Mouse (Mus musculus) MEL (cell line): ENCODE results near the gene Hddc2. TPM values are rescaled to one million over a fixed set of nuclear protein-coding genes. Genes with fewer than 3 reads are reported as not detected.
A peak's percentile ranks its signal among the peaks of the same experiment; 100 is the strongest.

Experiments
- DNase-seq: peaks from one replicate; pipeline ENCODE4 v3.0.0; 2011; ENCODE audit warnings: low read depth, low spot score
- H3K27ac ChIP-seq: 2 replicates; pipeline ENCODE4 v1.5.1; 2012; ENCODE audit warnings: low read depth, mild to moderate bottlenecking, control low read depth, low read length, moderate library complexity; ENCODE audit not compliant: control insufficient read depth
- H3K27me3 ChIP-seq, 2 experiments: fragments of 150-350 bp in 1 of 2; sonication (generic) in 1 of 2; 2 replicates each; pipeline ENCODE4 v1.6.1; 2012; ENCODE audit warnings: low read length in 2 of 2, mild to moderate bottlenecking in 2 of 2, improper control_type of control experiment in 1 of 2, moderate library complexity in 1 of 2; ENCODE audit not compliant: insufficient read depth in 2 of 2, control insufficient read depth in 1 of 2
- H3K36me3 ChIP-seq, 2 experiments: 2 replicates each; pipeline ENCODE4 v1.6.1; 2012 to 2014; ENCODE audit warnings: low read length in 2 of 2, improper control_type of control experiment in 1 of 2, inconsistent platforms in 1 of 2, mild to moderate bottlenecking in 1 of 2; ENCODE audit not compliant: insufficient read depth in 2 of 2, control insufficient read depth in 1 of 2
- H3K4me1 ChIP-seq, 2 experiments: fragments of 150-350 bp in 1 of 2; sonication (generic) in 1 of 2; 2 replicates each; pipeline ENCODE4 v1.6.1; 2012; ENCODE audit warnings: low read length in 2 of 2, improper control_type of control experiment in 1 of 2, mild to moderate bottlenecking in 1 of 2; ENCODE audit not compliant: insufficient read depth in 2 of 2, control insufficient read depth in 1 of 2
- H3K4me3 ChIP-seq, 2 experiments: fragments of 150-350 bp in 1 of 2; sonication (generic) in 1 of 2; 2 replicates each; pipeline ENCODE4 v1.5.1; 2012; ENCODE audit warnings: low read depth in 2 of 2, low read length in 2 of 2, mild to moderate bottlenecking in 2 of 2, moderate library complexity in 2 of 2, control low read depth in 1 of 2, improper control_type of control experiment in 1 of 2; ENCODE audit not compliant: control insufficient read depth in 1 of 2, insufficient read depth in 1 of 2
- H3K79me2 ChIP-seq: 2 replicates; pipeline ENCODE4 v1.6.1; 2012; ENCODE audit warnings: mild to moderate bottlenecking, low read length, moderate library complexity; ENCODE audit not compliant: control insufficient read depth, poor library complexity, insufficient read depth
- H3K9ac ChIP-seq: 2 replicates; pipeline ENCODE4 v1.6.1; 2012; ENCODE audit warnings: low read depth, mild to moderate bottlenecking, control low read depth, low read length, moderate library complexity; ENCODE audit not compliant: control insufficient read depth, poor library complexity, severe bottlenecking
- H3K9me3 ChIP-seq: fragments of 150-350 bp; sonication (generic); replicated peaks from 2 replicates; pipeline ENCODE4 v1.6.1; 2012; ENCODE audit warnings: mild to moderate bottlenecking, low read length, improper control_type of control experiment, moderate library complexity; ENCODE audit not compliant: insufficient read depth
- CHD2 ChIP-seq: IDR thresholded peaks from 2 replicates; pipeline ENCODE4 v1.6.1; 2011; ENCODE audit warnings: low read length, improper control_type of control experiment
- CTCF ChIP-seq, 3 experiments: IDR thresholded peaks in 2 of 3; conservative IDR thresholded peaks in 1 of 3; 2 replicates each; pipeline ENCODE4 v1.5.1; 2011 to 2012; ENCODE audit warnings: low read length in 3 of 3, low read depth in 2 of 3, mild to moderate bottlenecking in 2 of 3, improper control_type of control experiment in 1 of 3, inconsistent platforms in 1 of 3, mixed read lengths in 1 of 3, moderate library complexity in 1 of 3; ENCODE audit not compliant: control insufficient read depth in 1 of 3, insufficient read depth in 1 of 3, poor library complexity in 1 of 3, severe bottlenecking in 1 of 3
- ELF1 ChIP-seq: IDR thresholded peaks from 2 replicates; pipeline ENCODE4 v1.6.1; 2014; ENCODE audit warnings: low read depth, mild to moderate bottlenecking, inconsistent platforms, low read length, improper control_type of control experiment, moderate library complexity
- EP300 ChIP-seq, 2 experiments: IDR thresholded peaks; 2 replicates each; pipeline ENCODE4 v1.6.1; 2011; ENCODE audit warnings: improper control_type of control experiment in 2 of 2, low read length in 2 of 2, low read depth in 1 of 2, mild to moderate bottlenecking in 1 of 2
- HCFC1 ChIP-seq: IDR thresholded peaks from 2 replicates; pipeline ENCODE4 v1.6.1; 2012; ENCODE audit warnings: low read depth, mild to moderate bottlenecking, inconsistent platforms, low read length, improper control_type of control experiment, moderate library complexity
- MAX ChIP-seq: IDR thresholded peaks from 2 replicates; pipeline ENCODE4 v1.6.1; 2011; ENCODE audit warnings: low read length, improper control_type of control experiment
- MXI1 ChIP-seq: IDR thresholded peaks from 2 replicates; pipeline ENCODE4 v1.6.1; 2011; ENCODE audit warnings: mild to moderate bottlenecking, low read depth, low read length, improper control_type of control experiment
- MYC ChIP-seq: IDR thresholded peaks from 2 replicates; pipeline ENCODE4 v1.6.1; 2011; ENCODE audit warnings: low read depth, mild to moderate bottlenecking, low read length, improper control_type of control experiment, moderate library complexity
- NELFE ChIP-seq: IDR thresholded peaks from 2 replicates; pipeline ENCODE4 v1.6.1; 2011; ENCODE audit warnings: low read depth, low read length, improper control_type of control experiment
- NRF1 ChIP-seq: IDR thresholded peaks from 2 replicates; pipeline ENCODE4 v1.6.1; 2014; ENCODE audit warnings: low read depth, mild to moderate bottlenecking, inconsistent platforms, low read length, improper control_type of control experiment, moderate library complexity; ENCODE audit not compliant: poor library complexity, insufficient read depth, severe bottlenecking
- POLR2A ChIP-seq, 2 experiments: IDR thresholded peaks; 2 replicates each; pipeline ENCODE4 v1.6.1; 2011 to 2012; ENCODE audit warnings: low read length in 2 of 2, mild to moderate bottlenecking in 2 of 2, control low read depth in 1 of 2, improper control_type of control experiment in 1 of 2, low read depth in 1 of 2, moderate library complexity in 1 of 2; ENCODE audit not compliant: control insufficient read depth in 1 of 2, insufficient read depth in 1 of 2, poor library complexity in 1 of 2
- POLR2AphosphoS2 ChIP-seq: IDR thresholded peaks from 2 replicates; pipeline ENCODE4 v1.6.1; 2011; ENCODE audit warnings: low read length, improper control_type of control experiment
- POLR2AphosphoS5 ChIP-seq: IDR thresholded peaks from 2 replicates; pipeline ENCODE4 v1.6.1; 2012; ENCODE audit warnings: low read depth, borderline replicate concordance, mild to moderate bottlenecking, inconsistent platforms, low read length, moderate library complexity, mixed read lengths
- SIN3A ChIP-seq: IDR thresholded peaks from 2 replicates; pipeline ENCODE4 v1.6.1; 2012; ENCODE audit warnings: low read length, improper control_type of control experiment, inconsistent platforms
- TBP ChIP-seq: IDR thresholded peaks from 2 replicates; pipeline ENCODE4 v1.8.0; 2011; ENCODE audit warnings: low read depth, low read length, improper control_type of control experiment
- UBTF ChIP-seq: IDR thresholded peaks from 2 replicates; pipeline ENCODE4 v1.6.1; 2012; ENCODE audit warnings: low read depth, mild to moderate bottlenecking, inconsistent platforms, low read length, improper control_type of control experiment, moderate library complexity, borderline replicate concordance; ENCODE audit not compliant: insufficient read depth
- USF2 ChIP-seq, 2 experiments: IDR thresholded peaks; 2 replicates each; pipeline ENCODE4 v1.6.1; 2011 to 2012; ENCODE audit warnings: improper control_type of control experiment in 2 of 2, low read length in 2 of 2, borderline replicate concordance in 1 of 2, inconsistent platforms in 1 of 2, low read depth in 1 of 2, mild to moderate bottlenecking in 1 of 2; ENCODE audit not compliant: insufficient read depth in 1 of 2
- ZMIZ1 ChIP-seq: IDR thresholded peaks from 2 replicates; pipeline ENCODE4 v1.6.1; 2012; ENCODE audit warnings: low read depth, mild to moderate bottlenecking, inconsistent platforms, low read length, improper control_type of control experiment, moderate library complexity
- polyA plus RNA-seq, 2 experiments: library from polyadenylated mRNA; stranded (reverse) in 1 of 2; unstranded in 1 of 2; fragments of >175 nt in 1 of 2; fragments of >200 nt in 1 of 2; gene quantifications; 2 replicates each; pipeline versions ENCODE4 v1.2.1 to v1.2.4; 2012; ENCODE audit warnings: low replicate concordance in 2 of 2, low read depth in 1 of 2; ENCODE audit not compliant: insufficient read length in 2 of 2, insufficient read depth in 1 of 2, missing spikeins in 1 of 2
- total RNA-seq: library from RNA; depleted of rRNA; stranded (reverse); fragments of 300-350 nt; gene quantifications from 2 replicates; pipeline ENCODE4 v1.2.3, GENCODE M21; 2012; rRNA removed

Hddc2 gene
- total RNA-seq (41.0 and 51.6 TPM in 2 replicates), polyA plus RNA-seq (10 to 100 TPM in 1 of 2 experiments, not detected in 1; 40.5 TPM)

DNA sequence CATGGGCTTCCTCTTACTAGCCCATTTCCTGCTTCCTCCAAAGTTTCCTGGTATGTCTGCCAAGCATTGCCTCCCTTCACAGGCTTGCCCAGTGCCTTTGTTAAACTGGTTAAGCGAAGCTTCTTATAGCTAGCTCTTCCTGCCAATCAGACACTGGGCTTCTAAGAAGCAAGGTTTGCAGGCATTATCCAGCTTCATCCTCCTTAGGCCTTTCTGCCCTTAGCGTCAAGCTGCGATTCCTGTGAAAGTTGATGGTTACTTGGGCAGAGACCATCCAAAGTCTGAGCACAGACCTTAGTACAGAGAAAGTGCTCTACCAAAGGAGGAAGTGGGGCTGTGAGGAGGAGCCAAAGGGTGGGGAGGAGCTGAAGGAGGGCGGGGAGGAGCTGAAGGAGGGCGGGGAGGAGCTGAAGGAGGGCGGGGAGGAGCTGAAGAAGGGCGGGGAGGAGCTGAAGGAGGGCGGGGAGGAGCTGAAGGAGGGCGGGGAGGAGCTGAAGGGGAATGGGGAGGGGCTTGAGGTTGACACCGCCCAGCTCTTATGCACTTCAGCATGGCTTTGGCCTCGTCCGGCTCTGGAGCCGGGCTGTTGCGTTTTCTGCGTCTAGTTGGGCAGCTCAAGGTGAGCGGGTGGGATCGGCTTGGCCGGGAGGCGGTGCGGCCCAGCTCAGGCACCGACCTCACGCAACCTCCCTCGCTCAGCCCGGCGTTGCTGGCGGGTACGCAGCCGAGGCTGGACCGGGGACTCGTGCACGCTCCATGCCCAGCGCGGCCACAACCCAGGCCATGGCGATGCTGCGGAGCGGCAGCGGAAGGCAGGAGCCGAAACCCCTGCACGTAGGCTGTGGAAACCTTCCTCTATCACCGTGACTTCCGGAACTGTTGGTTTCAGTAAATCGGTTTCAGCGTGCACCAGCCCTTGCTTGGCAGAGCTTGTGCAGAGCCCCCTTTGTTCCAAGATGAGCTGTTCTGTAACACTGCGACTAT is at the start of gene Hddc2:
Hddc2 (plus strand) TSS at position 519 of the 984 bp plus-strand sequence.
- peak; percentile 91 for DNase-seq
- Histone ChIP-seq H3K4me3 (peak within 1 kb of the TSS; percentile 62 to 85), H3K36me3 (peaks cover 0 to 15% of the 10 kb centered on the region in 2 experiments; a peak in 2 of 4 replicates), H3K9ac (peak within 1 kb of the TSS; percentile 79), H3K9me3 (no peaks in the 10 kb centered on the region), H3K27me3 (no peaks in the 10 kb centered on the region)
- peak; percentile 90 to 97 for TF ChIP-seq POLR2A (IDR thresholded peaks at IDR 0.05; ENCODE audit: control insufficient read depth in 1 of 2, insufficient read depth in 1 of 2, low read depth in 1 of 2, low read length in 2 of 2, poor library complexity in 1 of 2)
- peak; percentile 67; the same call in 1 of the 2 replicates for TF ChIP-seq SIN3A
- TF ChIP-seq UBTF = peak; percentile 78; the same call in 1 of the 2 replicates
- TF ChIP-seq USF2 (IDR thresholded peaks at IDR 0.05; ENCODE audit: borderline replicate concordance in 1 of 2, insufficient read depth in 1 of 2, low read depth in 1 of 2, low read length in 2 of 2) = no peak
- TF ChIP-seq NELFE = peak; percentile 94
- peak; percentile 80 for TF ChIP-seq MYC
- peak in 1 of 2 experiments; percentile 9; a peak in 1 of 4 replicates for TF ChIP-seq EP300 (IDR thresholded peaks at IDR 0.05; ENCODE audit: low read depth in 1 of 2, low read length in 2 of 2)
- no peak for TF ChIP-seq CHD2
- TF ChIP-seq NRF1 = no peak
- TF ChIP-seq HCFC1 = peak; percentile 56
- TF ChIP-seq ZMIZ1 = peak; percentile 58
- TF ChIP-seq ELF1 = peak; percentile 58
- peak; percentile 73 for TF ChIP-seq POLR2AphosphoS2
- TF ChIP-seq CTCF (IDR thresholded peaks at IDR 0.05 in 2 of 3, conservative IDR thresholded peaks at IDR 0.05 in 1 of 3; ENCODE audit: control insufficient read depth in 1 of 3, insufficient read depth in 1 of 3, low read depth in 2 of 3, low read length in 3 of 3, poor library complexity in 1 of 3, severe bottlenecking in 1 of 3) = no peak
- TF ChIP-seq POLR2AphosphoS5 = 0 out of 2 replicates have a peak, but pooled peaks have one; percentile 38
- peak; percentile 47; the same call in 1 of the 2 replicates for TF ChIP-seq MAX
- peak; percentile 77 for TF ChIP-seq MXI1
- TF ChIP-seq TBP = 0 out of 2 replicates have a peak, but pooled peaks have one; percentile 61
- TF ChIP-seq, all 39 proteins: peak for 14
- H3K27ac ChIP-seq = peak within 1 kb of the TSS; percentile 77
- H3K4me1 ChIP-seq = peaks cover 0 to 9% of the 10 kb centered on the region in 2 experiments; a peak in 3 of 4 replicates
- H3K79me2 ChIP-seq = no peaks in the 10 kb centered on the region; the same call in 1 of the 2 replicates
